Mouse (Mus musculus): Measurements from ENCODE around the gene Fzd7. TPM values are rescaled to one million over a fixed set of nuclear protein-coding genes. Genes with fewer than 3 reads are reported as not detected.

The Fzd7 gene
- polyA plus RNA-seq, 1 experiment from 2014 or later = 3.9 TPM

DNA sequence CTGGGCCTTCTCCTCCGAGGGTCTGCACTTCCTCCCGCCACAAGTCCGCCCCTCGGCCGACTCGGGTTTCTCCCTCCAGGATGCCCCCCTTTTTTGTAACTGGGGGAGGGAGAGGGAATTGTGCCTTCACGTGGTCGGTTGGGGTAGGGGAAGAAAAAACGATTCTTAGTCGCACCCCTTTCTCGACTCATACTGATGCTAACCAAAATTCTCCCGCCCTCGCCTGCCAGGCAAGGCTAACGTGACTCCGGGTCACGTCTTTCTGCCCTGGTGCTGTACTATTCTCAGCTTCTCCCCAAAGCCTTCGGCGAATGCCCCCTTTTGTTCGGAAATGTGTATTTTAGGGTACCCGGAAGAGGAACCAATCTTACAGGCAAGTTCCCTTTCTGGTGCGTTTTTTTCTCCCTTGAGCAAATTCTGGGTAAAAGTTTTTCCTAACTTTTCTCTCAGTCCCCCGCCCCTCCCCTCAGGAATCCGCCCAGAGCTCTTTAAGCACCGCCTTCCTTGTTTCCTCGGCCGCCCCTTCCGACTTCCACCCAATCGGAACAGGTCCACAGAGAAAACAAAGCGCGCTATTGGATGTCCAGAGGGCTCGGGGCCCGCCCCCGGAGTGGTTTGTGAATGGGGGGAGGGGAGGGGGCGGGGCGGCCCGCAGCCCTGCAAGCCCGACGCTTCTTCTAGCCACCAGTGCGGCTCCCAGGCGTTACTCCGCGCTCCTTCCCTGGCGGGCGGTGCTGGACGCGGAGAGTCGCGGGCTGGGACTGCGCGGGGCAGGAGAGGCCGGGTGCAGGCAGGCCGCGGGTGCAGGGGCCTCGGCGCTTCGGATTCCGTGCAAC lies 550 bp upstream of the Fzd7 start:
- H3K27ac ChIP-seq (replicated peaks) = peak overlapping the region; percentile 92
- ATAC-seq (ENCODE audit: low FRiP score, low TSS enrichment) (peak; percentile 96), DNase-seq (ENCODE audit: low spot score) (peak; percentile 94)
- TF ChIP-seq EP300 (optimal IDR thresholded peaks at IDR 0.05) (no peak), CTCF (IDR thresholded peaks at IDR 0.05; ENCODE audit: low read depth) (peak; percentile 48)
- peak overlapping the region; percentile 86 for H3K9ac ChIP-seq (ENCODE audit: low read length)
- no peaks in the 10 kb centered on the region for H3K27me3 ChIP-seq (ENCODE audit: control insufficient read depth, insufficient read depth, low read length)
- H3K36me3 ChIP-seq (ENCODE audit: control insufficient read depth, insufficient read depth, low read length) = no peaks in the 10 kb centered on the region
- H3K4me2 ChIP-seq (replicated peaks; ENCODE audit: low read depth) = peak overlapping the region; percentile 95
- under 1% methylated on average over 53 of the region's 57 CpGs for WGBS
- peaks cover 9% of the 10 kb centered on the region; the same call in 1 of the 2 replicates for H3K4me1 ChIP-seq (replicated peaks; ENCODE audit: control insufficient read depth, insufficient read depth)
- H3K4me3 ChIP-seq (ENCODE audit: low read depth, low read length) = peak overlapping the region; percentile 79
- H3K9me3 ChIP-seq (ENCODE audit: control insufficient read depth, low read length) = no peaks in the 10 kb centered on the region

DNA sequence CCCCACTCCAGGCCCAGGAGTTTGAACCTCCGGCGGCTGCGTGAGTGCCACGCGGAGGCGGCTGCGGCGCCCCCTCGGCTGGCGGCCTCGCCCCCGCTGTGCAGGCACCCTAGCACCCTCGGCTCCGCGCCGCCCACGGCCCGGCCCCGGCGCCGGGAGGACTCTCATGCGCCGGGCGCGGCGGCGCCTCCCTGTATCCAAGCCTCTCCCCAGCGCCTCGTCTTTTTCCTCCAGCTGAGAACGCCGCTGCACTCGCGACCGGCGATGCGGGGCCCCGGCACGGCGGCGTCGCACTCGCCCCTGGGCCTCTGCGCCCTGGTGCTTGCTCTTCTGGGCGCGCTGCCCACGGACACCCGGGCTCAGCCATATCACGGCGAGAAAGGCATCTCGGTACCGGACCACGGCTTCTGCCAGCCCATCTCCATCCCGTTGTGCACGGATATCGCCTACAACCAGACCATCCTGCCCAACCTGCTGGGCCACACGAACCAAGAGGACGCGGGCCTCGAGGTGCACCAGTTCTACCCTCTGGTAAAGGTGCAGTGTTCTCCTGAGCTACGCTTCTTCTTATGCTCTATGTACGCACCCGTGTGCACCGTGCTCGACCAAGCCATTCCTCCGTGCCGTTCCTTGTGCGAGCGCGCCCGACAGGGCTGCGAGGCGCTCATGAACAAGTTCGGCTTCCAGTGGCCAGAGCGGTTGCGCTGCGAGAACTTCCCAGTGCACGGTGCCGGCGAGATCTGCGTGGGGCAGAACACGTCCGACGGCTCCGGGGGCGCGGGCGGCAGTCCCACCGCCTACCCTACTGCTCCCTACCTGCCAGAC lies 684 bp downstream of the Fzd7 start:
- H3K27me3 ChIP-seq (ENCODE audit: control insufficient read depth, insufficient read depth, low read length) = no peaks in the 10 kb centered on the region
- DNase-seq (ENCODE audit: low spot score) (peak; percentile 49), ATAC-seq (ENCODE audit: low FRiP score, low TSS enrichment) (peak; percentile 8)
- H3K36me3 ChIP-seq (ENCODE audit: control insufficient read depth, insufficient read depth, low read length) = no peaks in the 10 kb centered on the region
- peak overlapping the region; percentile 95 for H3K4me2 ChIP-seq (replicated peaks; ENCODE audit: low read depth)
- WGBS = under 1% methylated on average over 71 of the region's 88 CpGs
- peak overlapping the region; percentile 86 for H3K9ac ChIP-seq (ENCODE audit: low read length)
- no peak for TF ChIP-seq CTCF (IDR thresholded peaks at IDR 0.05; ENCODE audit: low read depth)
- no peak for TF ChIP-seq EP300 (optimal IDR thresholded peaks at IDR 0.05)
- peak overlapping the region; percentile 79 for H3K4me3 ChIP-seq (ENCODE audit: low read depth, low read length)
- peak overlapping the region; percentile 92 for H3K27ac ChIP-seq (replicated peaks)
- peaks cover 9% of the 10 kb centered on the region for H3K4me1 ChIP-seq (replicated peaks; ENCODE audit: control insufficient read depth, insufficient read depth)
- H3K9me3 ChIP-seq (ENCODE audit: control insufficient read depth, low read length) = no peaks in the 10 kb centered on the region

DNA sequence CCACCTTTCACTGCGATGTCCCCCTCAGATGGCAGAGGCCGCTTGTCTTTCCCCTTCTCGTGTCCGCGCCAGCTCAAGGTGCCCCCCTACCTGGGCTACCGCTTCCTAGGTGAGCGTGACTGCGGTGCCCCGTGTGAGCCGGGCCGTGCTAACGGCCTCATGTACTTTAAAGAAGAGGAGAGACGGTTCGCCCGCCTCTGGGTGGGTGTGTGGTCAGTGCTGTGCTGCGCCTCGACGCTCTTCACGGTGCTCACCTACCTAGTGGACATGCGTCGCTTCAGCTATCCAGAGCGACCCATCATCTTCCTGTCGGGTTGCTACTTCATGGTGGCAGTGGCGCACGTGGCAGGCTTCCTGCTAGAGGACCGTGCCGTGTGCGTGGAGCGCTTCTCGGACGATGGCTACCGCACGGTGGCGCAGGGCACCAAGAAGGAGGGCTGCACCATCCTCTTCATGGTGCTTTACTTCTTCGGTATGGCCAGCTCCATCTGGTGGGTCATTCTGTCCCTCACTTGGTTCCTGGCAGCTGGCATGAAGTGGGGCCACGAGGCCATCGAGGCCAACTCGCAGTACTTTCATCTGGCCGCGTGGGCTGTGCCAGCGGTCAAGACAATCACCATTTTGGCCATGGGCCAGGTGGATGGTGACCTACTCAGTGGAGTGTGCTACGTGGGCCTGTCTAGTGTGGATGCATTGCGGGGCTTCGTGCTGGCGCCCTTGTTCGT lies 1.5 kb downstream of the Fzd7 start:
- no peaks in the 10 kb centered on the region for H3K36me3 ChIP-seq (ENCODE audit: control insufficient read depth, insufficient read depth, low read length)
- H3K9ac ChIP-seq (ENCODE audit: low read length) = peak overlapping the region; percentile 86
- H3K9me3 ChIP-seq (ENCODE audit: control insufficient read depth, low read length) = no peaks in the 10 kb centered on the region
- WGBS = 2% methylated on average over 45 of the region's 46 CpGs
- peak overlapping the region; percentile 95 for H3K4me2 ChIP-seq (replicated peaks; ENCODE audit: low read depth)
- peaks cover 9% of the 10 kb centered on the region for H3K4me1 ChIP-seq (replicated peaks; ENCODE audit: control insufficient read depth, insufficient read depth)
- peak overlapping the region; percentile 79 for H3K4me3 ChIP-seq (ENCODE audit: low read depth, low read length)
- peak overlapping the region; percentile 92 for H3K27ac ChIP-seq (replicated peaks)
- no peaks in the 10 kb centered on the region for H3K27me3 ChIP-seq (ENCODE audit: control insufficient read depth, insufficient read depth, low read length)
- TF ChIP-seq CTCF (IDR thresholded peaks at IDR 0.05; ENCODE audit: low read depth) (peak; percentile 94), EP300 (optimal IDR thresholded peaks at IDR 0.05) (no peak)
- ATAC-seq (ENCODE audit: low FRiP score, low TSS enrichment) (peak; percentile 35), DNase-seq (ENCODE audit: low spot score) (peak; percentile 79)

DNA sequence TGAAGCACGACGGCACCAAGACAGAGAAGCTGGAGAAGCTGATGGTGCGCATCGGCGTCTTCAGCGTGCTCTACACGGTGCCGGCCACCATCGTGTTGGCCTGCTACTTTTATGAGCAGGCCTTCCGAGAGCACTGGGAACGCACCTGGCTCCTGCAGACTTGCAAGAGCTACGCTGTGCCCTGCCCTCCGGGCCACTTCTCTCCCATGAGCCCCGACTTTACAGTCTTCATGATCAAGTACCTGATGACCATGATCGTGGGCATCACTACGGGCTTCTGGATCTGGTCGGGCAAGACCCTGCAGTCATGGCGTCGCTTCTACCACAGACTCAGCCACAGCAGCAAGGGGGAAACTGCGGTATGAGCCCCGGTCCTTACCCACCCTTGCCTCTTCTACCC lies 2.1 kb downstream of the Fzd7 start:
- peak overlapping the region; percentile 63 for H3K9ac ChIP-seq (ENCODE audit: low read length)
- peak; percentile 23 for DNase-seq (ENCODE audit: low spot score)
- no peak for ATAC-seq (ENCODE audit: low FRiP score, low TSS enrichment)
- H3K27ac ChIP-seq (replicated peaks) = peak overlapping the region; percentile 63; the same call in 1 of the 2 replicates
- H3K4me2 ChIP-seq (replicated peaks; ENCODE audit: low read depth) = peak overlapping the region; percentile 95
- WGBS = 14% methylated on average over 21 of the region's 21 CpGs
- H3K4me3 ChIP-seq (ENCODE audit: low read depth, low read length) = peak overlapping the region; percentile 79
- no peaks in the 10 kb centered on the region for H3K9me3 ChIP-seq (ENCODE audit: control insufficient read depth, low read length)
- TF ChIP-seq EP300 (optimal IDR thresholded peaks at IDR 0.05) (no peak), CTCF (IDR thresholded peaks at IDR 0.05; ENCODE audit: low read depth) (no peak)
- no peaks in the 10 kb centered on the region for H3K27me3 ChIP-seq (ENCODE audit: control insufficient read depth, insufficient read depth, low read length)
- no peaks in the 10 kb centered on the region for H3K36me3 ChIP-seq (ENCODE audit: control insufficient read depth, insufficient read depth, low read length)
- peaks cover 9% of the 10 kb centered on the region for H3K4me1 ChIP-seq (replicated peaks; ENCODE audit: control insufficient read depth, insufficient read depth)
